Mouse (Mus musculus): ENCODE results near the gene Serp2. TPM values are rescaled to one million over a fixed set of nuclear protein-coding genes. Genes with fewer than 3 reads are reported as not detected.

The Serp2 gene
- total RNA-seq, 4 experiments from 2014 or later: 143 to 176 (median 163) TPM

DNA sequence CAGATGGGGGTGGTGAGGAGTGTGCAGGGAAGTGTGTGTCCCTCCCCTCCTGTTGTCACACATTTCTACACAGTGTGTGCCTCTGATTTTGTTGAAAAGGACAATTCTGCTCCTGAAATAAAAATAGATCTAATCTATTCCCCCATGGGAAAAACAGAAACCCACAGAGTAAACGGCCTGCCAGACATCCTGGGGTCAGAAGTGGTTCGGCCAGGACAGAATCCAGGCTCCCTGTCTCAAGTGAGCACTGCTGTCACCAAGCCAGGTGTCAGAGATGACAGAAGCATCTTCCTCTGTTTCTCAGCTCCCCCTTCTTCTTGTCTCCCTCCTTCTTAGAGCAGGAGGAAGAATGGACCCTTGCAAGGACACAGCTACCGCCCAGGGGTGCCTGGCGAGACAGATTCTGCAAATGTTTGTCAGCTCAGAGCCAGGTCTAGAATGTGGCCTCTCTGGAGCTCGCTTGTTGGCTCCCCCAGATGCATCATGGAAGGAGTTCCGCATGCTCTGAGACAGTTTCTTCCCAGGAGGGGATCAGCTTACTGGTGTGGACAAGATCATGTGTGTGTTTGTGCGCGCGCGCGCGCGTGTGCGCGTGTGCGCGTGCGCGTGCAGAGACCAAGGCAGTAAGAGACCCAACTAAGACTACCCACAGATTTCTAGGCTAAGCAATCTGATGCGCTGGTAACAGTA, 29.5 kb downstream of the Serp2 start:
- no peak for DNase-seq (ENCODE audit: low spot score in 2 of 2)

- no peak for DNase-seq (ENCODE audit: low spot score in 2 of 2)
Observed at GRCm38 (mm10) chr14:76526467-76526866, 30.2 kb downstream of the Serp2 start.

DNA sequence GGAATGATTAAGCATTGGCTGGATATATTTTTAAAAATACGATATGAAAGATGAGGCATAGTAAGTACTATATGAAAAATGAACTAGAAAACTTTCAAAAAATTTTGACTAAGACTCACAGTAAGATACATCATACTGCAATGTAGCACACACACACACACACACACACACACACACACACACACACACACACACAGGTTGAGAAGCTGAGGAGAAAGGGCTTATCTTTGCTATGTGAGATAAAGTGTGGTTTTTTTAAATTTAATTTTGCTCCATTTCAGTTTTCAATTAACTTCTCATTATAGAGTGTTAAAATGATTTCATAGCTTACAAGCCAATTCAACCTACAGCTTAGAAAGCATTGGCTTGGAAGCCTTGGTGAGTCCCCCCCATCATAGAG, 33.3 kb downstream of the Serp2 start:
- no peak for DNase-seq (ENCODE audit: low spot score in 2 of 2)

DNA sequence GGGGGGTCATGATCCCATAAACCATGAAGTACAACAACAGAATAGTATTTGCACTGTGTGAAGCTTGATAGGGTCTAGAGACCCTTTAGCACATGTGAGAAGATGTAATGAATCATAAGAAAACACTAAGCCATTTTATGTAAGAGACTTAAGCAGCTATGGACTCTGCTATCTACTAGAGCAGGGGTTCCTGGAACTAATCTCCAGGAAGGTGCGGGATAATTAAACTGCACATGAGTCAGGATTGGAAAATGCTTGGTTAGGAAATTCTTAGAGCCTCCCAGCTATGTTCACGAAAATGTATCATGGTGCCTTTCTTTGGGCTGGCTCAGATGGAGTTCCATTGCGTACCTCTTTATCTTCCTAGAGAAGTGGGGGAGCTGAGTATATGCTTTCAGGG, 35.4 kb downstream of the Serp2 start:
- DNase-seq (ENCODE audit: low spot score in 2 of 2): no peak

GRCm38 (mm10) chr14:76520606-76521005, 36.1 kb downstream of the Serp2 start:
- no peak for DNase-seq (ENCODE audit: low spot score in 2 of 2)

GRCm38 (mm10) chr14:76518217-76518616, 38.5 kb downstream of the Serp2 start:
- DNase-seq (ENCODE audit: low spot score in 2 of 2): no peak

- DNase-seq (ENCODE audit: low spot score in 2 of 2): no peak
Observed at GRCm38 (mm10) chr14:76515620-76516019, 41.1 kb downstream of the Serp2 start.

GRCm38 (mm10) chr14:76514050-76514585, 42.6 kb downstream of the Serp2 start:
- DNase-seq (ENCODE audit: low spot score in 2 of 2): no peak

GRCm38 (mm10) chr14:76513395-76514049, 43.2 kb downstream of the Serp2 start:
- no peak for DNase-seq (ENCODE audit: low spot score in 2 of 2)

- DNase-seq (ENCODE audit: low spot score in 2 of 2): no peak
Observed at GRCm38 (mm10) chr14:76511971-76512370, 44.7 kb downstream of the Serp2 start.

- DNase-seq (ENCODE audit: low spot score in 2 of 2): no peak
Observed at GRCm38 (mm10) chr14:76508701-76509100, 48.0 kb downstream of the Serp2 start.

- no peak for DNase-seq (ENCODE audit: low spot score in 2 of 2)
Observed at GRCm38 (mm10) chr14:76507804-76508500, 48.7 kb downstream of the Serp2 start.

- DNase-seq (ENCODE audit: low spot score in 2 of 2): no peak
Observed at GRCm38 (mm10) chr14:76507357-76507756, 49.3 kb downstream of the Serp2 start.

DNA sequence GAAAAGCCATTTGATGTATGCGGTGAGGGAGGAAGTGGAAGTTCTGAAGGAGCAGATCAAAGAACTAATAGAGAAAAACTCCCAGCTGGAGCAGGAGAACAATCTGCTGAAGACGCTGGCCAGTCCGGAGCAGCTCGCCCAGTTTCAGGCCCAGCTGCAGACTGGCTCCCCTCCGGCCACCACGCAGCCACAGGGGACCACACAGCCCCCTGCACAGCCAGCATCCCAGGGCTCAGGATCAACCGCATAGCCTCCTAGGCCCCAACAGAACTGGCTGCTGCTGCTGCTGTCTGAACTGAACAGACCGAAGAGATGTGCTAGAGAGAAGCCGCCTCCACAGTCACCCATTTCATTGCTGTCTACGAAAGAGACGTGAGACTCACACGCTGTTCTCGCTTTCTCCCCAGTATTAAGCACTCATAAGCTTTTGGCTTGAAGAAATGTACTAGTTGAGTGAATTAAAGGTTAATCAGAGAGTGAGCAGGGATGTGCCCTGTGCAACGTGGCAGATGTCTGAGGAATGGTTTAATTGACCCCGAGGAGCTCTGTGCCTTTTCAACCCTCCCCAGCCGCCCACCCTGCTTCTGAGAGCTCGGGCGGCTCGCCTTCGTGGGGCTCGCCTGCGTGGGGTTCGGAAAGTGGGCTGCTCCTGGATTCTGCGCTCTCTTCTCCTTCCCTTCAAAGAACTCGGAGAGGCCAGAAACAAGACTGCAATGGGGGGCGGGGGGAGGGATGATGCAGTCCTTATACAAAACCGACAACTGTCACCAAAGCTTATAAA, 50.1 kb downstream of the Serp2 start:
- DNase-seq (ENCODE audit: low spot score in 2 of 2): peak; percentile 26 to 32

DNA sequence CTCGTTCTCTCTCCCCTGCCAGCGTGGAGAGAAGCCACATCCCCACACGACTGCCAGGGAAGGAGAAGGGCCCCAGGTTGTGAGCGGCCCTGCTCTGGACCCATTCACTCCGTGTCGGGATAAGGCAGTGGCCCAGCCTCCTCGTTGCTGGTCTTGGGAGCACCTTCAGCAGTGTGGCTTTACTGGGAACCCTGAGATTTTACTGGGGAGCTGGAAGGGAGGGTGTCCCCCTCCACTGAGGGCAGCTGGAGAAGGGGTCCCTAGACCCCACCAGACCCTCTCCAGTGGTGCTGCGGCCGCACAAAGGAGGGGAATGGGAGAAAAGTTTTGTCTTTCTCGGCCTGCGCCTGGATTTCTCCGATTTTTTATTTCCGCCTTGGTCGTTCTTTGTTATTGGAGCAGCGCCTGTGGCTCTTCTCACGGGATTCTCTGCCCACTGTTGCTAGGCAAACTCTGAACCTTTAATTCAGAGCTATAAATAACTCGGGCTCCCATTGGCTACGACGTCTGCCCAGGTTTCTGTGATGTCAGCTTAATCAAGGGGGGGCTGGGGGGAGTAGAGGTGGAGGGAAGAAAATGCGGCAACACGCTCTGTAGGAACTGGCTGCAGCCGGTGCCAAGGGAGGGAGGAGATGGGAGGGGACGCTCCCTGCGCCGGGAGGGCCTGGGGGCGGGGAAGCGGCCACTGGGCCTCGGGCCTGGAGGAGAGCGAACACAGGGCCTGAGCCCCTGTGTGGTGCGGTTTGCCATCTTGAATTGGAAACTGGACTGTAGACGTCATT, 51.1 kb downstream of the Serp2 start:
- peak; percentile 68 to 87 for DNase-seq (ENCODE audit: low spot score in 2 of 2)

- no peak for DNase-seq (ENCODE audit: low spot score in 2 of 2)
Observed at GRCm38 (mm10) chr14:76505101-76505438, 51.6 kb downstream of the Serp2 start.

GRCm38 (mm10) chr14:76504121-76504737, 52.5 kb downstream of the Serp2 start:
- DNase-seq (ENCODE audit: low spot score in 2 of 2): peak; percentile 92 to 96

- DNase-seq (ENCODE audit: low spot score in 2 of 2): no peak
Observed at GRCm38 (mm10) chr14:76503231-76503851, 53.3 kb downstream of the Serp2 start.

GRCm38 (mm10) chr14:76500036-76500435, 56.7 kb downstream of the Serp2 start:
- DNase-seq (ENCODE audit: low spot score in 2 of 2): no peak

DNA sequence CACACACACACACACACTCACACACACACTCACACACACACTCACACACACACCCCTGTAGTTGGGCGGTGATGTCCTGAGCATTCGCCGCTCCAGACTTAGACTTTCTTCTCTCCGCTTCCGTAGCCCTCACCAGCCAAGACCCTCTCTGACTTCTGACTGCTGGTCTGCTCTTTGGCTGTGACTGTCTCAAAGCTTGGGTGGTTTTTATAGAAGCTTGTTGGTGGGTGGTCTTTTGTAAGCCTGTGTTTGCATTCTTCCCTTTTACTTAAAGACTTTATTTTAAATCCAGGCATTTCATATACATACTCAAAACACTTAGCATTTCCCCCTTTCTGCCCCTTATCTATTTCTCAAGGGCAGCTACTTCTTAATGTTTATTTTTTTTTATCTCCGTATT, 57.2 kb downstream of the Serp2 start:
- DNase-seq (ENCODE audit: low spot score in 2 of 2): no peak
